Mouse (Mus musculus): ENCODE results near the gene Gm42906.

GRCm38 (mm10) chr5:151409282-151409681, 18.7 kb downstream of the Gm42906 start:
- TF ChIP-seq USF1 (IDR thresholded peaks at IDR 0.05; ENCODE audit: low read depth) (no peak), CTCF (IDR thresholded peaks at IDR 0.05; ENCODE audit: control insufficient read depth, insufficient read depth, insufficient read length) (no peak)

Measured in C2C12 (cell line).